Mouse (Mus musculus): ENCODE measurements at regions not wholly inside any gene's neighbourhood (a gene's known extent, or its start where the extent isn't known, plus 50 kb on each side); places are given as distances from the start of the nearest gene placed in this dataset.

DNA sequence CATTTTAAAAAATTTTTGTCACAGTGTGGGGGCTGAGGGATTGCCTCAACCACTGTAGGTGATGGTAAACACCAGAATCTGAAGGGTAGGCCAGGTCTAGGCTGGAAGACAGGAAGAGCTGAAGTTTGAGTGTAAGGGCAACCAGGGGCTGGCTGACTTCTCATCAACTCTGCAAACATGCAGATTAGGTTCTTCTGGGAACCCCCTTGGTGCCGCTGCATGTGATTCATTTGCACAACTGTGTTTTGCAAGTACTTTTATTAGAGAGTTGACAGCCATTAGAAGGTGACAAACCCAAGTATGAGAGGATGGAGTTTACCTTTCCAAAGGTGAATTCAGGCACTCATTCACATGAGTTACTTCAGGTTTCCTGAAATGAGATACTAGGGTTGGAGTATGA, 258.1 kb downstream of the Ptprc start (continued):
- TF ChIP-seq BHLHE40 (IDR thresholded peaks at IDR 0.05; ENCODE audit: low read depth, low read length), result peak; percentile 95
- TF ChIP-seq MEF2A (IDR thresholded peaks at IDR 0.05; ENCODE audit: borderline replicate concordance, low read depth, low read length), result no peak; the same call in 1 of the 2 replicates
- 0 out of 2 replicates have a peak, but pooled peaks have one; percentile 16 for TF ChIP-seq POLR2A (IDR thresholded peaks at IDR 0.05; ENCODE audit: low read depth, low read length)
- TF ChIP-seq SIN3A (IDR thresholded peaks at IDR 0.05; ENCODE audit: low read length), result peak; percentile 58; the same call in 1 of the 2 replicates
- 0 out of 2 replicates have a peak, but pooled peaks have one; percentile 15 for TF ChIP-seq CHD2 (IDR thresholded peaks at IDR 0.05; ENCODE audit: low read length)
- TF ChIP-seq HCFC1 (IDR thresholded peaks at IDR 0.05; ENCODE audit: low read depth, low read length), result peak; percentile 32; the same call in 1 of the 2 replicates
- peak; percentile 57; the same call in 1 of the 2 replicates for TF ChIP-seq ELF1 (IDR thresholded peaks at IDR 0.05; ENCODE audit: low read depth, low read length)

DNA sequence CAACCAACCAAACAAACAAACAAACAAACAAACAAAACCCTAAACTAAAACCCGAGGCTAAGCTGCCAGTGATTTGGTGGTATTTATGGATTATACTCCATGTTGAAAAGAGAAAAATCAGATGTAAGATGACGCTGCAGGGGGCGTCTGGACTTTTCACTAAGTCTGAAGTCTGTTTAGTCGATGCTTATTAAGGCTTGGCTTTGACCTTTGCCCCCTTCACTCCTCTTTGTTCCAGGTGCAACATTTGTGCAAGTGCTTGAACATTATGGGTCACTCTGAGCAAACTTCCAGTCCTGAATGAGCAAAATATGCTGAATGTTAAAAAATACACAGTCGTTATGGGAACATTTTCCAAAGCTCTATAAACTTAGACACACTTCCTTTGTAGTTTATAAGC, 268.6 kb downstream of the Ptprc start:
- no peak for DNase-seq (ENCODE audit: extremely low read depth)
- Histone ChIP-seq H3K4me3 (replicated peaks in 1 of 3; ENCODE audit: low read depth in 2 of 3, low read length in 2 of 3, poor library complexity in 1 of 3) (no peak overlapping the region), H3K9me3 (replicated peaks; ENCODE audit: low read length) (no peaks in the 10 kb centered on the region), H3K4me2 (ENCODE audit: insufficient read depth, low read depth, poor library complexity, severe bottlenecking) (peak overlapping the region; percentile 56; the same call in 1 of the 2 replicates), H3K36me3 (replicated peaks in 1 of 2; ENCODE audit: control insufficient read depth in 1 of 2, insufficient read depth in 1 of 2, low read length in 1 of 2) (peaks cover 0 to 7% of the 10 kb centered on the region in 2 experiments), H3K4me1 (ENCODE audit: control insufficient read depth in 1 of 2, insufficient read depth in 2 of 2) (peaks cover 6 to 51% of the 10 kb centered on the region in 2 experiments; a peak in 2 of 4 replicates), H3K9ac (ENCODE audit: insufficient read depth, low read depth) (no peak overlapping the region; the same call in 1 of the 2 replicates), H3K79me2 (replicated peaks; ENCODE audit: control insufficient read depth, extremely low read depth, insufficient read depth, poor library complexity, severe bottlenecking) (peaks cover 46% of the 10 kb centered on the region), H3K27me3 (replicated peaks) (no peaks in the 10 kb centered on the region), H3K27ac (ENCODE audit: insufficient read depth, low read depth) (no peak overlapping the region)
- in situ Hi-C loops (cut with MboI; ENCODE audit: low pct_ligation_motif_present, low pct_unique_long_range_greater_than_20kb, low sequenced_read_pairs) (no loop called here), dilution Hi-C loops (cut with MboI; ENCODE audit: extremely low pct_ligation_motif_present, extremely low pct_unique_long_range_greater_than_20kb, low sequenced_read_pairs) (no loop called here)
- TF ChIP-seq RCOR1 (conservative IDR thresholded peaks at IDR 0.05; ENCODE audit: low read depth, low read length) (no peak), ZC3H11A (IDR thresholded peaks at IDR 0.05; ENCODE audit: low read depth, low read length) (no peak), PAX5 (IDR thresholded peaks at IDR 0.05; ENCODE audit: low read length) (no peak), SIN3A (IDR thresholded peaks at IDR 0.05; ENCODE audit: low read length) (no peak), MEF2A (IDR thresholded peaks at IDR 0.05; ENCODE audit: borderline replicate concordance, low read depth, low read length) (no peak)

DNA sequence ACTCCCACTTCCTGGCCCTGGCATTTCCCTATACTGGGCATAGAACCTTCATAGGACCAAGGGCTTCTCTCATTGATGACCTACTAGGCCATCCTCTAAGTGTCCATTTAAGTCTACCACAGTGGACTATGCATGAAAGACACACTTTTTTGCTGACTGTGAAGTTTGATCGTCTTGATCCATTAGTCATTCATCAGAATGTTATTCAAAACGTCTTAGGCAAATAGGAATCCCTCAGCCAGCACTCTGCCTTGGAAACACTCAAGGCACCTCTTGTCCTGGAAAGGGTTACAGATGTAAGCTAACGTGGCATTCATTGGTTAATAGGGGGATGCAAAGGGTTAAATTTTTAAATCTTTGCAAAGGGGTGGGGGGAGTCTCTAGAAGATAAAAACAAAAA, 269.0 kb downstream of the Ptprc start:
- peak overlapping the region; percentile 43 for H3K27ac ChIP-seq (ENCODE audit: insufficient read depth, low read depth)
- peak overlapping the region; percentile 56 for H3K4me2 ChIP-seq (ENCODE audit: insufficient read depth, low read depth, poor library complexity, severe bottlenecking)
- no peak overlapping the region; the same call in 1 of the 2 replicates for H3K9ac ChIP-seq (ENCODE audit: insufficient read depth, low read depth)
- TF ChIP-seq BHLHE40 (IDR thresholded peaks at IDR 0.05; ENCODE audit: low read depth, low read length), result no peak
- TF ChIP-seq MAFK (IDR thresholded peaks at IDR 0.05; ENCODE audit: insufficient replicate concordance, low read length), result peak; percentile 76
- no peak for TF ChIP-seq CHD2 (IDR thresholded peaks at IDR 0.05; ENCODE audit: low read length)
- no peak for TF ChIP-seq ZKSCAN1 (IDR thresholded peaks at IDR 0.05; ENCODE audit: borderline replicate concordance, low read depth, low read length)
- no peak for TF ChIP-seq KAT2A (IDR thresholded peaks at IDR 0.05; ENCODE audit: insufficient replicate concordance, low read length)
- H3K27me3 ChIP-seq (replicated peaks), result no peaks in the 10 kb centered on the region
- no peak for DNase-seq (ENCODE audit: extremely low read depth)
- no peaks in the 10 kb centered on the region for H3K9me3 ChIP-seq (replicated peaks; ENCODE audit: low read length)
- H3K36me3 ChIP-seq (replicated peaks in 1 of 2; ENCODE audit: control insufficient read depth in 1 of 2, insufficient read depth in 1 of 2, low read length in 1 of 2), result peaks cover 0 to 4% of the 10 kb centered on the region in 2 experiments
- dilution Hi-C loops (cut with MboI; ENCODE audit: extremely low pct_ligation_motif_present, extremely low pct_unique_long_range_greater_than_20kb, low sequenced_read_pairs), result no loop called here
- in situ Hi-C loops (cut with MboI; ENCODE audit: low pct_ligation_motif_present, low pct_unique_long_range_greater_than_20kb, low sequenced_read_pairs), result no loop called here
- H3K4me1 ChIP-seq (ENCODE audit: control insufficient read depth in 1 of 2, insufficient read depth in 2 of 2), result peaks cover 6 to 49% of the 10 kb centered on the region in 2 experiments; a peak in 2 of 4 replicates
- H3K4me3 ChIP-seq (replicated peaks in 1 of 3; ENCODE audit: low read depth in 2 of 3, low read length in 2 of 3, poor library complexity in 1 of 3), result no peak overlapping the region
- H3K79me2 ChIP-seq (replicated peaks; ENCODE audit: control insufficient read depth, extremely low read depth, insufficient read depth, poor library complexity, severe bottlenecking), result peaks cover 46% of the 10 kb centered on the region
